ENCODE assay signal across 8 mouse cellular contexts in genomic region chrX:73228606-73229214, GRCm38 (mm10). TPM values are rescaled to one million over a fixed set of nuclear protein-coding genes. Genes with fewer than 3 reads are reported as not detected.
DNase-seq lines count a peak whose midpoint lies in the region; ATAC-seq and TF ChIP-seq lines count a peak whose summit lies in the region.

No protein-coding gene starts in this region.

- DNase-seq in A20 (ENCODE audit: low read depth, low spot score) = peak; percentile 79
- peak; percentile 61 to 68 for DNase-seq in adrenal gland, postnatal 36 days
- peak; percentile 42 to 82 for DNase-seq in kidney, postnatal 25 days
- DNase-seq in lung, embryonic 14.5 days = peak; percentile 43
- DNase-seq in testis, postnatal 10 days (ENCODE audit: low spot score) = peak; percentile 53

- H3K4me1 ChIP-seq in embryonic fibroblast, embryonic 13.5 days (ENCODE audit: control insufficient read depth, insufficient read depth, low read length) = no peaks in the 10 kb centered on the region
- H3K4me1 ChIP-seq in heart, embryonic 13.5 days = peaks cover 10% of the 10 kb centered on the region; the same call in 1 of the 2 replicates
- no peaks in the 10 kb centered on the region for H3K4me1 ChIP-seq in lung, embryonic 14.5 days (ENCODE audit: insufficient read depth)
- peaks cover 10% of the 10 kb centered on the region; the same call in 1 of the 2 replicates for H3K4me1 ChIP-seq in neural tube, embryonic 15.5 days

- peaks cover 16% of the 10 kb centered on the region; the same call in 1 of the 2 replicates for H3K27me3 ChIP-seq in heart, embryonic 13.5 days (replicated peaks)
- no peaks in the 10 kb centered on the region for H3K27me3 ChIP-seq in lung, embryonic 14.5 days (ENCODE audit: insufficient read depth, low read length)
- no peaks in the 10 kb centered on the region for H3K27me3 ChIP-seq in neural tube, embryonic 15.5 days (replicated peaks)

- no peaks in the 10 kb centered on the region for H3K36me3 ChIP-seq in heart, embryonic 13.5 days
- H3K36me3 ChIP-seq in lung, embryonic 14.5 days (ENCODE audit: insufficient read depth) = no peaks in the 10 kb centered on the region
- H3K36me3 ChIP-seq in neural tube, embryonic 15.5 days = no peaks in the 10 kb centered on the region

- H3K9me3 ChIP-seq in heart, embryonic 13.5 days = no peaks in the 10 kb centered on the region
- no peaks in the 10 kb centered on the region for H3K9me3 ChIP-seq in lung, embryonic 14.5 days (ENCODE audit: low read depth, low read length)
- H3K9me3 ChIP-seq in neural tube, embryonic 15.5 days (replicated peaks) = no peaks in the 10 kb centered on the region

- H3K9ac ChIP-seq in heart, embryonic 13.5 days = peak overlapping the region; percentile 83
- peak overlapping the region; percentile 58 for H3K9ac ChIP-seq in lung, embryonic 14.5 days
- peak overlapping the region; percentile 64 for H3K9ac ChIP-seq in neural tube, embryonic 15.5 days (replicated peaks)

- H3K27ac ChIP-seq in embryonic fibroblast, embryonic 13.5 days (ENCODE audit: insufficient read depth, low read length) = 0 out of 2 replicates have a peak overlapping the region, but pooled peaks have one; percentile 41
- peak overlapping the region; percentile 91 for H3K27ac ChIP-seq in heart, embryonic 13.5 days (replicated peaks)
- H3K27ac ChIP-seq in lung, embryonic 14.5 days (ENCODE audit: low read depth) = peak overlapping the region; percentile 88
- peak overlapping the region; percentile 94 for H3K27ac ChIP-seq in neural tube, embryonic 15.5 days (replicated peaks)

- TF ChIP-seq POLR2A in embryonic fibroblast, embryonic 13.5 days (IDR thresholded peaks at IDR 0.05; ENCODE audit: low read depth, low read length) = no peak

- WGBS in heart, embryonic 13.5 days = 12% methylated on average over 38 of the region's 51 CpGs
- 10% methylated on average over 30 of the region's 51 CpGs for WGBS in lung, embryonic 14.5 days
- 30% methylated on average over 51 of the region's 51 CpGs for WGBS in neural tube, embryonic 15.5 days

- peak; percentile 25; the same call in 1 of the 2 replicates for ATAC-seq in heart, embryonic 13.5 days (ENCODE audit: extremely low read depth, insufficient number of reproducible peaks, low FRiP score, low TSS enrichment)
- peak; percentile 64 for ATAC-seq in lung, embryonic 14.5 days (ENCODE audit: insufficient read depth)
- peak; percentile 80 for ATAC-seq in neural tube, embryonic 15.5 days (ENCODE audit: low FRiP score)

- peak overlapping the region; percentile 88 for H3K4me2 ChIP-seq in heart, embryonic 13.5 days
- H3K4me2 ChIP-seq in lung, embryonic 14.5 days = peak overlapping the region; percentile 71
- peak overlapping the region; percentile 62 for H3K4me2 ChIP-seq in neural tube, embryonic 15.5 days

- no peak for TF ChIP-seq CTCF in embryonic fibroblast, embryonic 13.5 days (IDR thresholded peaks at IDR 0.05; ENCODE audit: borderline replicate concordance, insufficient read depth, low read length)
- TF ChIP-seq CTCF in lung, embryonic 14.5 days (IDR thresholded peaks at IDR 0.05; ENCODE audit: low read depth) = no peak

- H3K4me3 ChIP-seq in embryonic fibroblast, embryonic 13.5 days (ENCODE audit: insufficient read depth, low read length) = peak overlapping the region; percentile 72
- H3K4me3 ChIP-seq in heart, embryonic 13.5 days = peak overlapping the region; percentile 68
- H3K4me3 ChIP-seq in lung, embryonic 14.5 days (ENCODE audit: low read depth, low read length) = peak overlapping the region; percentile 53
- peak overlapping the region; percentile 60 for H3K4me3 ChIP-seq in neural tube, embryonic 15.5 days (replicated peaks)

RNA-seq across cellular contexts. Expression of gene F8a, which starts 0.6 kb away (rescaled TPM):
- total RNA-seq in adrenal gland, postnatal 36 days (2021) = 10 to 100 TPM in 1 of 2 experiments, 1 to 10 TPM in 1; 9.0 to 10.1 TPM
- 2.8 and 4.0 TPM in 2 replicates for polyA plus RNA-seq in embryonic fibroblast, embryonic 13.5 days (2011; ENCODE audit: insufficient read length, low read depth, missing spikeins)
- 8.2 and 8.5 TPM in 2 replicates for polyA plus RNA-seq in heart, embryonic 13.5 days (2015; fragmentation: Nextera tagmentation; extraction: Ambion mirVana)
- polyA plus RNA-seq in lung, embryonic 14.5 days (2014; fragmentation: Nextera tagmentation; extraction: Ambion mirVana) = 9.7 and 10.9 TPM in 2 replicates
- 31.3 and 35.3 TPM in 2 replicates for polyA plus RNA-seq in neural tube, embryonic 15.5 days (2015; fragmentation: Nextera tagmentation; extraction: Ambion mirVana)

RNA-seq across cellular contexts. Expression of gene Xlr4c, which starts 14.2 kb away (rescaled TPM):
- under 1 TPM in 1 of 2 experiments, not detected in 1; 0.99 TPM for total RNA-seq in adrenal gland, postnatal 36 days (2021)
- polyA plus RNA-seq in embryonic fibroblast, embryonic 13.5 days (2011; ENCODE audit: insufficient read length, low read depth, missing spikeins) = not detected in 2 replicates
- polyA plus RNA-seq in heart, embryonic 13.5 days (2015; fragmentation: Nextera tagmentation; extraction: Ambion mirVana) = 0.27 TPM in 1 of 2 replicates, not detected in the other
- polyA plus RNA-seq in lung, embryonic 14.5 days (2014; fragmentation: Nextera tagmentation; extraction: Ambion mirVana) = 0.21 TPM in 1 of 2 replicates, not detected in the other
- 0.12 and 2.3 TPM in 2 replicates for polyA plus RNA-seq in neural tube, embryonic 15.5 days (2015; fragmentation: Nextera tagmentation; extraction: Ambion mirVana)

RNA-seq across cellular contexts. Expression of gene Xlr4b, which starts 14.6 kb away (rescaled TPM):
- total RNA-seq in adrenal gland, postnatal 36 days (2021) = under 1 TPM in 1 of 2 experiments, not detected in 1; 0.63 TPM
- polyA plus RNA-seq in embryonic fibroblast, embryonic 13.5 days (2011; ENCODE audit: insufficient read length, low read depth, missing spikeins) = not detected in 2 replicates
- polyA plus RNA-seq in heart, embryonic 13.5 days (2015; fragmentation: Nextera tagmentation; extraction: Ambion mirVana) = 0.52 and 1.0 TPM in 2 replicates
- 4.6 TPM in 1 of 2 replicates, not detected in the other for polyA plus RNA-seq in lung, embryonic 14.5 days (2014; fragmentation: Nextera tagmentation; extraction: Ambion mirVana)
- polyA plus RNA-seq in neural tube, embryonic 15.5 days (2015; fragmentation: Nextera tagmentation; extraction: Ambion mirVana) = 0.37 and 3.1 TPM in 2 replicates

RNA-seq across cellular contexts. Expression of gene Xlr3c, which starts 36.5 kb away (rescaled TPM):
- under 1 TPM in 1 of 2 experiments, not detected in 1; 0.26 TPM for total RNA-seq in adrenal gland, postnatal 36 days (2021)
- polyA plus RNA-seq in embryonic fibroblast, embryonic 13.5 days (2011; ENCODE audit: insufficient read length, low read depth, missing spikeins) = not detected in 2 replicates
- polyA plus RNA-seq in heart, embryonic 13.5 days (2015; fragmentation: Nextera tagmentation; extraction: Ambion mirVana) = not detected in 2 replicates
- polyA plus RNA-seq in lung, embryonic 14.5 days (2014; fragmentation: Nextera tagmentation; extraction: Ambion mirVana) = not detected in 2 replicates
- polyA plus RNA-seq in neural tube, embryonic 15.5 days (2015; fragmentation: Nextera tagmentation; extraction: Ambion mirVana) = 0.22 and 0.41 TPM in 2 replicates

RNA-seq across cellular contexts. Expression of gene Xlr3b, which starts 36.7 kb away (rescaled TPM):
- total RNA-seq in adrenal gland, postnatal 36 days (2021) = 10 to 100 TPM in 1 of 2 experiments, 1 to 10 TPM in 1; 5.4 to 10.2 TPM
- polyA plus RNA-seq in embryonic fibroblast, embryonic 13.5 days (2011; ENCODE audit: insufficient read length, low read depth, missing spikeins) = 2.5 and 2.9 TPM in 2 replicates
- 4.5 and 7.1 TPM in 2 replicates for polyA plus RNA-seq in heart, embryonic 13.5 days (2015; fragmentation: Nextera tagmentation; extraction: Ambion mirVana)
- 8.8 and 16.8 TPM in 2 replicates for polyA plus RNA-seq in lung, embryonic 14.5 days (2014; fragmentation: Nextera tagmentation; extraction: Ambion mirVana)
- 16.5 and 19.9 TPM in 2 replicates for polyA plus RNA-seq in neural tube, embryonic 15.5 days (2015; fragmentation: Nextera tagmentation; extraction: Ambion mirVana)

Comparison
In these comparisons a context has a peak if more than half of its experiments do, and no peak if none do; other contexts are left out.
1. Peak in every context shown above with its lines: DNase-seq, ATAC-seq, H3K4me3 ChIP-seq and H3K27ac ChIP-seq.
2. H3K27ac ChIP-seq: peak in every context shown above with its lines; median percentile 94 in neural tube, embryonic 15.5 days; 91 in heart, embryonic 13.5 days; 88 in lung, embryonic 14.5 days; 41 in embryonic fibroblast, embryonic 13.5 days.
3. ATAC-seq: peak in every context shown above with its lines; median percentile 80 in neural tube, embryonic 15.5 days; 64 in lung, embryonic 14.5 days; 25 in heart, embryonic 13.5 days.